Mouse (Mus musculus): ENCODE data around the gene Tmem39b. TPM values are rescaled to one million over a fixed set of nuclear protein-coding genes. Genes with fewer than 3 reads are reported as not detected.

Gene Tmem39b
- polyA plus RNA-seq, 1 experiment from 2014 or later, result 7.8 TPM

DNA sequence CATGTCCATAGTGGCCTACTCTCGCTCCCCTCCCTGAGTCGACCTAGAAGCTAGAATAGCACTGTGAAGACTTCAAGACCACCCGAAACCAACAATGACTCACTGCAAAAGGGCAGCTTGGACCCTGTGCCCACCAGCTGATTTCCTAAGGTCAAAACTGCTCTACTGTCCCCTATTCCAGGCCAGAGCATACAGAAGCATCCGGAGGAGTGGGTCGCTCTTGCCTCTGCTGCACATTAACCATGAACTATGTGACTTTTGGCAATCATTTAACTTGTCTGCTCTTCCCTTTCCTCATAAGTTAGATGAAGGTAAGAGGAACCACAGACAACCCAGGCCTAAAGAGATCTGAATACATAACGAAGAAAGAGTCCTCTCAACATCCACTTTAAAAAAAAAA is 12.1 kb downstream of the Tmem39b start:
- no peak for ATAC-seq
- no peak for DNase-seq (ENCODE audit: low read depth, low spot score)
- ChIA-PET POLR2A (no interaction called here), CTCF (no interaction called here)
- TF ChIP-seq CTCF (IDR thresholded peaks at IDR 0.05), result no peak
- H3K27me3 ChIP-seq, result no peaks in the 10 kb centered on the region
- in situ Hi-C loops (cut with MboI; ENCODE audit: low pct_unique_long_range_greater_than_20kb), result no loop called here

DNA sequence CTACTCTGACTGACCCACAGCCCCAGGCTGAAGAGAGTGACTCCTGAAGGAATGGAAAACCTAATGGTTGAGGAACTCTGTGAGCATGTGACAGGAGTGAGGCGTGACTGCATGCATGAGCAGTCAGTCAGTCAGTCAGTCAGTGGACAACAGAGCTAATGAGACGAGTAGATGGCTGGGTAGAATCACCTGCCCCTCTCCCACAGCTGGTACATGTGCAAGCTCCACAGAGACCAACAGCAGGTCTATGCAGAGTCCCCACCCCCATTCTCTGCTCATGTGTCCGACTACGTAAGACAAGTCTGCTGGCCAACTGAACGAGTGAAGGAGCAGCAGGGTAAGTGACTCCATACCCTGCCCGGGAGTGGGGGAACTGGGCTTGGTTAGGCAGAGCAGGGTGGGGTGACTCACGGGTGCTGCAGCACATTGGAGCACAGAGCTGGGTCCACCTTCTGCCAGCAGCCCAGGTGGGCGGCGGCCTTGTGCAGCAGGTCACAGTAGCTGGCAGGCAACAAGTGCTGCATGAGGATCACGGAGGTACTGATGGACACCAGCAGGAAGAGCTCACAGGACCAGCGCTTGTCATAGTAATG is 12.6 kb downstream of the Tmem39b start:
- ChIA-PET POLR2A (no interaction called here), CTCF (no interaction called here)
- DNase-seq (ENCODE audit: low read depth, low spot score) (no peak), ATAC-seq (no peak)
- no peaks in the 10 kb centered on the region for H3K27me3 ChIP-seq
- in situ Hi-C loops (cut with MboI; ENCODE audit: low pct_unique_long_range_greater_than_20kb), result no loop called here
- TF ChIP-seq CTCF (IDR thresholded peaks at IDR 0.05), result no peak

DNA sequence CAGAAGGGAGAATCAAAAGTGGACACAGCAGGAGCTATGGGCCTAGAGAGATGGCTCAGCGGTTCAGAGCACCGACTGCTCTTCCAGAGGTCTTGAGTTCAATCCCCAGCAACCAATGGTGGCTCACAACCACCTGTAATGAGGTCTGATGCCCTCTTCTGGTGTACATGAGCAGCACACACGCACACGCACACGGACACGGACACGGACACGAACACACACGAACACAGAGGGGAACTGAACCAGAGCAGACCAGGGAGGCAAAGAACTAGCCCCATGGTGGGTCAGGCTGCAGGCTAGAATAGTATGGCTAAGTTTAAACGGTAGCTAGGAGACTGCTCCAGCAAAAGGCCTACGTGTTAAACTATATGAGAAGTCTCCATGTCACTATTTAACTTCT is 14.8 kb downstream of the Tmem39b start:
- CTCF ChIA-PET, result no interaction called here
- no peaks in the 10 kb centered on the region for H3K27me3 ChIP-seq
- in situ Hi-C loops (cut with MboI; ENCODE audit: low pct_unique_long_range_greater_than_20kb), result no loop called here
- POLR2A ChIA-PET, result no interaction called here
- TF ChIP-seq CTCF (IDR thresholded peaks at IDR 0.05), result no peak
- DNase-seq (ENCODE audit: low read depth, low spot score), result no peak
- ATAC-seq, result no peak

DNA sequence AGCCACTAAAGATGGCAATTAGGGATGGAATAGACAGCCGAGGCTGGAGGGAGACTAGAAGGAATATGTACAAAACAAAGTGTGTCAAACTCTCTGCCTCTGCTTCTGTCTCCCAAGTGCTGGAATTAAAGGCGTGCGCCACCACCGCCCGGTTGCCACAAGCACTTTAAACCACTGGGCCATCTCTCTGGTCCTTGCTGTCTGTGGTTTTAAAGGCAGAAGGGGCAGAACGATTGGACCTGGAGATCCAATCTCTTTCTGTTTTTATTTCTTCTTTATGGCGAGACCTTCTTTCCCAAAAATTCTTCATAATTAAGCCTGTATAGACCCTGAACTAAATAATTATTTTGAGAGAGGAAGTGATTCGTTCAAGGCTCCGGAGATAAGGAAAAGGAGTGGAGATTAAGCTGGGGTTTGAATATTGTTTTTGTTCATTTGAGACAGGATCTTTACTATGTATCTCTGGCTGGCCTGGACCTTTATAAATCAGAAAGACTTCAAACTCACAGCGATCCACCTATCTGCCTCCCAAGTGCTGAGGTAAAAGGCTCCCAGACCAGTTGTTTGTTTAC is 23.7 kb downstream of the Tmem39b start:
- no peaks in the 10 kb centered on the region for H3K27me3 ChIP-seq
- ATAC-seq, result no peak
- DNase-seq (ENCODE audit: low read depth, low spot score), result no peak

DNA sequence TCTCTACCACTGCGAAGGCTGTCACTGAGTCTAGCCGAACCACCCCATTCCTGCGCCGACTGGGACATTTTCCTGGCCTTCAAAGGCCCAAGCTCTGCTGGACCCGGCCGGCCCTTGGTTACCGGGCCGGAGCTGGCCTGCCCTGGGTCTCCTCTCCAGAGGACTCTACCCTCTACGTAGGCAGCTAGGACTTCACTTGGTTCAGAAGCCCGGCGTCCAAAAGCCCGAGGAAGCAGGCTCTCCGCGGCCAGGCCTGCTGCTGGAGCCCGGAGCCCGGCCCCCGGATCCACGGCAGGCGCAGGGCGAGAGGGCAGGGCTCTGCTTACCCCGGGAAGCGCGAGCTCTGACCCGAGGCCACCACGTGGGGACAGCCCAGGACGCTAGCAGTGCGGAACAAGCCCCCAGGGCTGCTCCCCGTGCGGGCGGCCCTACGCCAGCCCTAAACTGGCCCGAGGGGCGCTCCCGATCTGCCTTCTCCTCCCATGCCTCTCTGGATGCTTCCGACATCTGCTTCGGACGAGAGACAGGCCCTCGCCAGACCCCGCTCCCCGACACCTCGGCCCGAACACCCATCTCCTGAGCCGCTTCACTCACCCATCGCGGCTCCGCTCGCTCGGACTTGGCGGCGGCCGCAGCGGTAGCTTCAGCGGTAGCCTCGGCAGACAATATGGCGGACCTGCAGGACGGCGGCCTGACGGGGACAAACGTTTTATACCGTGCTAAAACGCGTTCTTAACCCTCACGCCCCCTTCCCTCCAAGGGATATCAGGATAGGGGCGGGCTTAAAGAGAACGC is 24.4 kb downstream of the Tmem39b start, which contains the start of gene Kpna6:
Gene Kpna6 (minus strand): TSS at position 685 of the 795 bp plus-strand sequence.
- ATAC-seq (peak; percentile 66), DNase-seq (ENCODE audit: low read depth, low spot score) (peak; percentile 70)
- H3K27me3 ChIP-seq, result no peaks in the 10 kb centered on the region
- no peak for TF ChIP-seq CTCF (IDR thresholded peaks at IDR 0.05)
- in situ Hi-C loops (cut with MboI; ENCODE audit: low pct_unique_long_range_greater_than_20kb), result no loop called here
- CTCF ChIA-PET, result no interaction called here
- POLR2A ChIA-PET, result interaction anchor here (1.4 kb wide), 1 partner anchor 24 kb away, joined by 4 read pairs; no protein-coding TSS in a partner anchor

More for the DNA sequence above, 23.7 kb downstream of the Tmem39b start:
- TF ChIP-seq CTCF (IDR thresholded peaks at IDR 0.05), result no peak
- CTCF ChIA-PET, result no interaction called here
- POLR2A ChIA-PET, result interaction anchor here (1.4 kb wide), 1 partner anchor 23 kb away, joined by 4 read pairs; no protein-coding TSS in a partner anchor
- in situ Hi-C loops (cut with MboI; ENCODE audit: low pct_unique_long_range_greater_than_20kb), result no loop called here

DNA sequence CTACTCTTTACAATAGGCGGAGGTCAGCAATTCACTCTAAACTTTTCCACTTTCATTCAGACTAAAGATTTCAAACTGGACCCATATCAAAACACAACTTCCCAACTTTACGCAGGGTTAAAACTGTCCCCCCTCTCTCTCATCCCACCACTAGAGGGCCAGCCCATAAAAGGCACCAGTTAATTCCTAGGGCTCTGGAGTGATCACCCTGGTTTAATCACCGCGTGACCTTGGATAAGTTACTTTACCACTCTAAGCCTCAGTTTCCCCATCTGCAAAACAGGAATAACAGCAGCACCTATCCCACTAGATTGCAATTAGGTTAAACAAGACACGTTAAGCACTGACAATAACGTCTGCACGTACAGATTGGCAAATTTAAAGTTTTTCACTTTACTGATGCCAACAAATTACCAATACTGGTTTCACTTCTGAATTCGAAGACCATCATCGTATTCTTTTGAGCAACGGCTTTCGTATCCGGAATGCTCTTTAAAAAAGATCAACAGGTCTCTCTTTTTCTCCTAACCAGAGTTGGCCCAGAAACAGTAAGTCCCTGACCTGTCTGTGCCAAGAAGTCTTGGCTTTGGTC is 25.1 kb downstream of the Tmem39b start:
- ATAC-seq, result no peak

DNA sequence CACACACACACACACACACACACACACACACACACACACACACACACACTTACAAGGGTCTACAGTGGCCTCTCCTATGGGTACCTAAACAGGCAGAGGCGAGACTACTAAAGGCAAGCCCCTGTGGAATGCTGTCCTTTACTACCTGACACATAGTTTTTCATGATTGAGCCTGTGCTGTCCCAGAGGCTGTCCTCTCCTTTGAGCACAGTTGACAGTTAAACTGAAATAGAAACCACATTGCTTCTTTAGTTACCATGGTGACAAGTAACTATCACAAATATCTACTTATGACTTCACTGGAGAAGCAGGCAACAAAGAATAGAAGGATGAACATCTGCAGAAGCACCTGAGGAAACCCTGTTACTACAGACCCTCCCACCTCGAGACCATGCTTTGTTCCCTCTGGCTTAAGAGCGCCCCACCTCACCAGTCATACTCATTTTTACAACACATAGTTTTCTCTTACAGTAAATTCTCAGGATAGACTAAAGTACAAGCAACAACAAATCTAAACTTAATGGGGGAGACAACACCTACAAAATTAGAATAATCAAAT is 34.3 kb downstream of the Tmem39b start:
- ChIA-PET POLR2A (no interaction called here), CTCF (no interaction called here)
- DNase-seq (ENCODE audit: low read depth, low spot score) (no peak), ATAC-seq (no peak)
- no peak for TF ChIP-seq CTCF (IDR thresholded peaks at IDR 0.05)
- in situ Hi-C loops (cut with MboI; ENCODE audit: low pct_unique_long_range_greater_than_20kb), result no loop called here
- no peaks in the 10 kb centered on the region for H3K27me3 ChIP-seq

More for the DNA sequence above, 25.1 kb downstream of the Tmem39b start:
- TF ChIP-seq CTCF (IDR thresholded peaks at IDR 0.05), result peak; percentile 88
- in situ Hi-C loops (cut with MboI; ENCODE audit: low pct_unique_long_range_greater_than_20kb), result no loop called here
- POLR2A ChIA-PET, result interaction anchor here (0.6 kb wide), 1 partner anchor 509 kb away, joined by 3 read pairs; no protein-coding TSS in a partner anchor
- CTCF ChIA-PET, result no interaction called here
- peak; percentile 6 for DNase-seq (ENCODE audit: low read depth, low spot score)
- no peaks in the 10 kb centered on the region for H3K27me3 ChIP-seq

DNA sequence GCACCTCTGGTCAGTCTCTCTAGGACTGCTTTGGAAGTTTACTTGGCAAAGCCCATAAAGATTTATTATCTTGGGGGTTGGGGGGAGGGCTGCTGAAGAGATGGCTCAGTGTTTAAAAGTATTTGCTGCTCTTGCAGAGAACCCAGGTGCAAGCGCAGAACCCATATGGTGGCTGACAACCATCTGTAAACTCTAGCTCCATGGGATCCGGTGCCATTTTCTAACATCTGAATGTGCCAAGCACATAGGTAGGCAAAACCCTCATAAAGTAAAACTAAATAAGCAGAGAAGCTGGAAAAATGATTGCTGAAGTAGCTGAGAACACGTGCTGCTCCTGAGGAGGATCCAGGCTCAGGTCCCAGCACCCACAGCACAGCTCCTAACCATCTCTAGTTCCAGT is 35.1 kb downstream of the Tmem39b start:
- no peaks in the 10 kb centered on the region for H3K27me3 ChIP-seq
- no peak for DNase-seq (ENCODE audit: low read depth, low spot score)
- CTCF ChIA-PET, result no interaction called here
- in situ Hi-C loops (cut with MboI; ENCODE audit: low pct_unique_long_range_greater_than_20kb), result no loop called here
- no peak for TF ChIP-seq CTCF (IDR thresholded peaks at IDR 0.05)
- no peak for ATAC-seq
- POLR2A ChIA-PET, result interaction anchor here (0.6 kb wide), 1 partner anchor 17 kb away, joined by 3 read pairs; no protein-coding TSS in a partner anchor

DNA sequence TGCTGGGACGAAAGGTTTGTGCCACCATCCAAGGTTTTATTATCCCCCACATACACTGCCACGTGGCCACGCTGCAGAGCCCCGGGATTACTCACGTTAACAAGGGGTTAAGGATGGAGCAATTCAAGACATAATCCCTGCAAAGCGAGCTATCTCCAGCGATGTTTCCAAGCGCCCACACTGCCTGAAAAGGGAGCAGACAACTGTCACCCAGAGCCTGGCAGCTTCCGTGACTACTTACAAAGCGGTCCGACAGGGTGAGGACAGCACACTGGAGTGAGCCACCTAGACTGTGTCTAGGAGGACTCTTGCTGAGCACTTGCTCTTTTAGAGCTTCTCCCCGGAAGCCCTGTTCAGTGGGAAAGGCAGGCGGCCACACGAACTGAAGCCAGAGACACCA is 41.9 kb downstream of the Tmem39b start:
- CTCF ChIA-PET, result no interaction called here
- DNase-seq (ENCODE audit: low read depth, low spot score) (no peak), ATAC-seq (no peak)
- POLR2A ChIA-PET, result no interaction called here
- TF ChIP-seq CTCF (IDR thresholded peaks at IDR 0.05), result no peak
- in situ Hi-C loops (cut with MboI; ENCODE audit: low pct_unique_long_range_greater_than_20kb), result no loop called here
- H3K27me3 ChIP-seq, result no peaks in the 10 kb centered on the region

DNA sequence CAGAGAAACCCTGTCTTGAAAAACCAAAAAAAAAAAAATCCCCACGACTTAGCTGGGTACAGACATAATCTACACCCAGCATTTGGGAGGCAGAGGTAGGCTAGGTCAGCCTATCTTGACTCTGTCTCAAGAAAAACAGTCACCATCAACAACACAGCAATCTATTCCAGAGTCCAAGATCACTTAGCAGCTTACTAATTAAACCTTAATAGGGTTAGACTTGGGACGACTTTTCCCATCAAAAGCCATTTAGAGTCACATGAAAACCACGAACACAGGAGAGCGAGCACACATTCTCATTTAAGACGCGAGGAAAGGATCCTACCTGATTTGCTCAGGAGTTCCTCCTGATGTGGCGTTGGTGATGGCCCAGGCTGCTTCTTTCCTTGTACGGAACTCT is 46.3 kb downstream of the Tmem39b start:
- ChIA-PET POLR2A (no interaction called here), CTCF (no interaction called here)
- ATAC-seq, result no peak
- no peak for TF ChIP-seq CTCF (IDR thresholded peaks at IDR 0.05)
- DNase-seq (ENCODE audit: low read depth, low spot score), result no peak
- no peaks in the 10 kb centered on the region for H3K27me3 ChIP-seq
- in situ Hi-C loops (cut with MboI; ENCODE audit: low pct_unique_long_range_greater_than_20kb), result no loop called here

All from Patski (cell line).